Mouse (Mus musculus): Measurements from ENCODE around the gene Pnpla7. TPM values are rescaled to one million over a fixed set of nuclear protein-coding genes. Genes with fewer than 3 reads are reported as not detected.

The Pnpla7 gene
- total RNA-seq, 4 experiments from 2014 or later = 67.2 to 94.5 (median 71.2) TPM

GRCm38 (mm10) chr2:24995332-24995731 lies 19.5 kb downstream of the Pnpla7 start:
- DNase-seq = no peak

GRCm38 (mm10) chr2:24996471-24996870 lies 20.6 kb downstream of the Pnpla7 start:
- DNase-seq = peak; percentile 89

GRCm38 (mm10) chr2:25000544-25001235 lies 24.9 kb downstream of the Pnpla7 start:
- no peak for DNase-seq

- no peak for DNase-seq
Measured at GRCm38 (mm10) chr2:25003946-25004786, 28.3 kb downstream of the Pnpla7 start.

- no peak for DNase-seq
Measured at GRCm38 (mm10) chr2:25006767-25007166, 30.9 kb downstream of the Pnpla7 start.

- DNase-seq = no peak
Measured at GRCm38 (mm10) chr2:25008250-25008649, 32.4 kb downstream of the Pnpla7 start.

GRCm38 (mm10) chr2:25022678-25023077 lies 46.8 kb downstream of the Pnpla7 start:
- no peak for DNase-seq

GRCm38 (mm10) chr2:25025109-25025508 lies 49.3 kb downstream of the Pnpla7 start:
- DNase-seq = no peak

GRCm38 (mm10) chr2:25034994-25035393 lies 59.2 kb downstream of the Pnpla7 start:
- no peak for DNase-seq

- no peak for DNase-seq
Measured at GRCm38 (mm10) chr2:25040089-25040488, 64.3 kb downstream of the Pnpla7 start.

- no peak for DNase-seq
Measured at GRCm38 (mm10) chr2:25050921-25051320, 75.1 kb downstream of the Pnpla7 start.

GRCm38 (mm10) chr2:25051450-25051849 lies 75.6 kb downstream of the Pnpla7 start:
- DNase-seq = no peak

GRCm38 (mm10) chr2:25053101-25053500 lies 77.3 kb downstream of the Pnpla7 start:
- no peak for DNase-seq

GRCm38 (mm10) chr2:25054221-25055067 lies 78.6 kb downstream of the Pnpla7 start, which contains the start of gene Nsmf:
TSS of gene Nsmf (plus strand) at chr2:25054355.
- DNase-seq = peak; percentile 80

GRCm38 (mm10) chr2:25055068-25055405 lies 79.2 kb downstream of the Pnpla7 start:
- DNase-seq = no peak

- no peak for DNase-seq
Measured at GRCm38 (mm10) chr2:25055409-25056155, 79.7 kb downstream of the Pnpla7 start.

- no peak for DNase-seq
Measured at GRCm38 (mm10) chr2:25058926-25059325, 83.1 kb downstream of the Pnpla7 start.

- no peak for DNase-seq
Measured at GRCm38 (mm10) chr2:25063523-25063922, 87.7 kb downstream of the Pnpla7 start.

- no peak for DNase-seq
Measured at GRCm38 (mm10) chr2:25064285-25064684, 88.5 kb downstream of the Pnpla7 start.

- no peak for DNase-seq
Measured at GRCm38 (mm10) chr2:25065537-25065936, 89.7 kb downstream of the Pnpla7 start.

- no peak for DNase-seq
Measured at GRCm38 (mm10) chr2:25066552-25066951, 90.7 kb downstream of the Pnpla7 start.

- DNase-seq = no peak
Measured at GRCm38 (mm10) chr2:25069537-25069936, 93.7 kb downstream of the Pnpla7 start.

Data from adrenal gland, adult 8-10 months (tissue).